ENCODE assay signal across 8 mouse cellular contexts in the genomic region with DNA sequence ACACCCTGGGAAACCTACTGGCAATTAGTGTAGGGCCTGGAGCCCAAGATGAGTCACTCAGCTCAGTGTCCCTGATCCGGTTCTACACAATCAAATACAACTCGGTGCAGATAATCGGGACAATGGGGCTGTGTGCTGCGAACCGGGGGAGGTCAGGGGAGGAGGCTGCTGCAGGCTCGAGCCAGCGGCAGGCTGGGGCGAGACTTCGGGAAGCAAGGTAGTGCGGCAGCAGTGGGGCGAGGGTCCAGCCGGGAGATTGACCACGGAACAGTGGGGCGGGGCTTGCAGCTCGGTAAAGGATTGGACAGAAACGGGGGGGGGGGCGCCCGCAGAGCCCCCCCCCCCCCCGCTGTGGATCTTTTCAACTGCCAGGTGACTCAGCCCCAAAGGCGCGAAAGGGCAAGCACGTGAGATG. TPM values are rescaled to one million over a fixed set of nuclear protein-coding genes. Genes with fewer than 3 reads are reported as not detected.
DNase-seq lines count a peak whose midpoint lies in the region; ATAC-seq and TF ChIP-seq lines count a peak whose summit lies in the region.

No protein-coding gene starts in this region.

- peak overlapping the region; percentile 83 for H3K4me3 ChIP-seq in E14TG2a.4 (replicated peaks; ENCODE audit: low read length)
- H3K4me3 ChIP-seq in embryonic facial prominence, embryonic 10.5 days: peak overlapping the region; percentile 67
- H3K4me3 ChIP-seq in liver, embryonic 14.5 days (ENCODE audit: insufficient read depth in 1 of 2, low read depth in 2 of 2, low read length in 2 of 2): peak overlapping the region; percentile 1 to 52; a peak in 3 of 4 replicates

- H3K4me2 ChIP-seq in liver, embryonic 14.5 days (ENCODE audit: low read depth): peak overlapping the region; percentile 76

- no peak for TF ChIP-seq CTCF in E14TG2a.4 (conservative IDR thresholded peaks at IDR 0.05; ENCODE audit: low read length)
- TF ChIP-seq CTCF in liver, embryonic 14.5 days (IDR thresholded peaks at IDR 0.05; ENCODE audit: low read depth): no peak

- H3K9me3 ChIP-seq in E14TG2a.4 (ENCODE audit: low read length): no peaks in the 10 kb centered on the region
- H3K9me3 ChIP-seq in embryonic facial prominence, embryonic 10.5 days: no peaks in the 10 kb centered on the region
- H3K9me3 ChIP-seq in liver, embryonic 14.5 days (ENCODE audit: control insufficient read depth, low read length): no peaks in the 10 kb centered on the region

- ATAC-seq in cerebellum, adult (ENCODE audit: insufficient number of reproducible peaks, low FRiP score, low TSS enrichment): no peak
- ATAC-seq in liver, embryonic 14.5 days (ENCODE audit: insufficient read depth): peak; percentile 40

- peak; percentile 52 to 62 for DNase-seq in cerebellum, postnatal 14 days
- DNase-seq in embryonic facial prominence, embryonic 10.5 days (ENCODE audit: low spot score): no peak
- peak; percentile 24 for DNase-seq in hindlimb bud, embryonic 11.5 days (ENCODE audit: extremely low spot score, low read depth, low spot score)
- no peak for DNase-seq in liver, embryonic 14.5 days (ENCODE audit: low read depth in 3 of 3, low spot score in 3 of 3)
- DNase-seq in ovary, postnatal 36 days (ENCODE audit: low spot score): peak; percentile 51
- DNase-seq in natural killer cell, adult 2 months (ENCODE audit: low spot score in 2 of 2): no peak

- no peak for TF ChIP-seq EP300 in liver, embryonic 14.5 days (IDR thresholded peaks at IDR 0.05; ENCODE audit: low read depth)

- peak overlapping the region; percentile 40 for H3K9ac ChIP-seq in liver, embryonic 14.5 days (replicated peaks)

- 2% methylated on average over 17 of the region's 22 CpGs for WGBS in embryonic facial prominence, embryonic 10.5 days
- 1% methylated on average over 19 of the region's 22 CpGs for WGBS in liver, embryonic 14.5 days (ENCODE audit: insufficient replicate concordance)

- peaks cover 30% of the 10 kb centered on the region for H3K27me3 ChIP-seq in E14TG2a.4 (ENCODE audit: insufficient read depth, low read length)
- peaks cover 5% of the 10 kb centered on the region; the same call in 1 of the 2 replicates for H3K27me3 ChIP-seq in embryonic facial prominence, embryonic 10.5 days (replicated peaks; ENCODE audit: low read depth, poor library complexity, severe bottlenecking)
- H3K27me3 ChIP-seq in liver, embryonic 14.5 days (ENCODE audit: control insufficient read depth, insufficient read depth, low read length): no peaks in the 10 kb centered on the region

- peak overlapping the region; percentile 85 for H3K27ac ChIP-seq in embryonic facial prominence, embryonic 10.5 days (replicated peaks)
- no peak overlapping the region for H3K27ac ChIP-seq in liver, embryonic 14.5 days

- H3K36me3 ChIP-seq in E14TG2a.4 (ENCODE audit: insufficient read depth, low read length): peaks cover 31% of the 10 kb centered on the region
- peaks cover 64% of the 10 kb centered on the region for H3K36me3 ChIP-seq in embryonic facial prominence, embryonic 10.5 days (replicated peaks)
- no peaks in the 10 kb centered on the region for H3K36me3 ChIP-seq in liver, embryonic 14.5 days (replicated peaks; ENCODE audit: control insufficient read depth, insufficient read depth, low read depth)

- peaks cover 60% of the 10 kb centered on the region for H3K4me1 ChIP-seq in E14TG2a.4 (replicated peaks; ENCODE audit: low read depth, low read length)
- peaks cover 35% of the 10 kb centered on the region for H3K4me1 ChIP-seq in embryonic facial prominence, embryonic 10.5 days
- H3K4me1 ChIP-seq in liver, embryonic 14.5 days (replicated peaks; ENCODE audit: control insufficient read depth in 2 of 2, insufficient read depth in 2 of 2, low read length in 1 of 2): no peaks in the 10 kb centered on the region; a peak in 1 of 4 replicates

RNA-seq across cellular contexts. Expression of gene Lpar2, which starts 0.3 kb away (rescaled TPM):
- polyA plus RNA-seq in embryonic facial prominence, embryonic 10.5 days (2016; fragmentation: Nextera tagmentation; extraction: Ambion mirVana): 1.0 and 1.1 TPM in 2 replicates
- polyA plus RNA-seq in liver, embryonic 14.5 days (2012; rRNA removed): 0.40 and 0.44 TPM in 2 replicates
- polyA plus RNA-seq in liver, embryonic 14.5 days (2014; fragmentation: Nextera tagmentation; extraction: Ambion mirVana): 0.04 and 0.06 TPM in 2 replicates

RNA-seq across cellular contexts. Expression of gene Pbx4, which starts 10.3 kb away (rescaled TPM):
- polyA plus RNA-seq in embryonic facial prominence, embryonic 10.5 days (2016; fragmentation: Nextera tagmentation; extraction: Ambion mirVana): 17.1 and 18.0 TPM in 2 replicates
- polyA plus RNA-seq in liver, embryonic 14.5 days (2012; rRNA removed): 2.0 and 2.5 TPM in 2 replicates
- 1.7 and 3.7 TPM in 2 replicates for polyA plus RNA-seq in liver, embryonic 14.5 days (2014; fragmentation: Nextera tagmentation; extraction: Ambion mirVana)

RNA-seq across cellular contexts. Expression of gene Gmip, which starts 13.5 kb away (rescaled TPM):
- polyA plus RNA-seq in embryonic facial prominence, embryonic 10.5 days (2016; fragmentation: Nextera tagmentation; extraction: Ambion mirVana): 9.6 and 10.6 TPM in 2 replicates
- polyA plus RNA-seq in liver, embryonic 14.5 days (2012; rRNA removed): 4.8 and 5.8 TPM in 2 replicates
- 1.7 and 3.9 TPM in 2 replicates for polyA plus RNA-seq in liver, embryonic 14.5 days (2014; fragmentation: Nextera tagmentation; extraction: Ambion mirVana)

RNA-seq across cellular contexts. Expression of gene Zfp866, which starts 31.0 kb away (rescaled TPM):
- polyA plus RNA-seq in embryonic facial prominence, embryonic 10.5 days (2016; fragmentation: Nextera tagmentation; extraction: Ambion mirVana): 33.3 and 34.7 TPM in 2 replicates
- polyA plus RNA-seq in liver, embryonic 14.5 days (2012; rRNA removed): 4.6 and 6.0 TPM in 2 replicates
- polyA plus RNA-seq in liver, embryonic 14.5 days (2014; fragmentation: Nextera tagmentation; extraction: Ambion mirVana): 5.8 and 7.2 TPM in 2 replicates

RNA-seq across cellular contexts. Expression of gene Atp13a1, which starts 31.0 kb away (rescaled TPM):
- 59.8 and 65.8 TPM in 2 replicates for polyA plus RNA-seq in embryonic facial prominence, embryonic 10.5 days (2016; fragmentation: Nextera tagmentation; extraction: Ambion mirVana)
- polyA plus RNA-seq in liver, embryonic 14.5 days (2012; rRNA removed): 19.6 and 24.5 TPM in 2 replicates
- polyA plus RNA-seq in liver, embryonic 14.5 days (2014; fragmentation: Nextera tagmentation; extraction: Ambion mirVana): 14.1 and 15.6 TPM in 2 replicates

Comparison
In these comparisons a context has a peak if more than half of its experiments do, and no peak if none do; other contexts are left out.
1. DNase-seq: peak in cerebellum, postnatal 14 days (2 of 2), hindlimb bud, embryonic 11.5 days (single experiment) and ovary, postnatal 36 days (single experiment); none in embryonic facial prominence, embryonic 10.5 days (single experiment), liver, embryonic 14.5 days (0 of 3) and natural killer cell, adult 2 months (0 of 2).
2. H3K4me3 ChIP-seq: peak in every context shown above with its lines; median percentile 83 in E14TG2a.4; 67 in embryonic facial prominence, embryonic 10.5 days; 26 in liver, embryonic 14.5 days.